Mouse (Mus musculus) kidney, adult 18-20 months (tissue): ENCODE measurements around the gene Trim80.
A peak's percentile ranks its signal among the peaks of the same experiment; 100 is the strongest.
"Not testable (repeated sequence)": the region's sequence is repeated elsewhere in the genome, so short reads cannot be mapped to it uniquely, and the experiment has no call there.

Source experiments
- DNase-seq: peaks from one replicate; pipeline ENCODE4 v3.0.0; 2021

The Trim80 gene

DNA sequence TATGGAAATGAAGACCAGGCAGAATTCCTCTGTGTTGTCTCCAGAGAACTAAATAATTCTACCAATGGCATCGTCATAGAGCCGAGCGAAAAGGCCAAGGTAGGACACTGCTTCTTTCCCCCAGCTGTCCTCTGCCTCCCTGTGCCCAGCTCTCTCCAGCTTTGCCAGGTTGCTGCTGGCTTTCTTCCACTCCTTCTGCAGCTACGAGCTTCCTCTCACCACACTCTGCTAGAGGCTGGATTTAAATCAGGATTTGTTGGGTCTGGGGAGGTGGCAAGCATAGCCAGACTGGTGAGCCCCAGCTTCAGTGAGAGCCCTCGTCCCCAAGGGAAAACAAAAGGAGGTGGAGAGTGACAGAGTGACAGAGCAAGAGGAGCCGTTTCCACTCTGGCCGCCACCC, 11.0 kb upstream of the Trim80 start:
- DNase-seq = no peak

GRCm38 (mm10) chr11:115430561-115430960, 9.8 kb upstream of the Trim80 start:
- DNase-seq = no peak

GRCm38 (mm10) chr11:115432814-115433213, 7.5 kb upstream of the Trim80 start:
- DNase-seq = no peak

- DNase-seq = no peak
Observed at GRCm38 (mm10) chr11:115433342-115433741, 7.0 kb upstream of the Trim80 start.

- DNase-seq = no peak
Observed at GRCm38 (mm10) chr11:115435596-115436337, 4.6 kb upstream of the Trim80 start.

- DNase-seq = no peak
Observed at GRCm38 (mm10) chr11:115437571-115438122, 2.7 kb upstream of the Trim80 start.

DNA sequence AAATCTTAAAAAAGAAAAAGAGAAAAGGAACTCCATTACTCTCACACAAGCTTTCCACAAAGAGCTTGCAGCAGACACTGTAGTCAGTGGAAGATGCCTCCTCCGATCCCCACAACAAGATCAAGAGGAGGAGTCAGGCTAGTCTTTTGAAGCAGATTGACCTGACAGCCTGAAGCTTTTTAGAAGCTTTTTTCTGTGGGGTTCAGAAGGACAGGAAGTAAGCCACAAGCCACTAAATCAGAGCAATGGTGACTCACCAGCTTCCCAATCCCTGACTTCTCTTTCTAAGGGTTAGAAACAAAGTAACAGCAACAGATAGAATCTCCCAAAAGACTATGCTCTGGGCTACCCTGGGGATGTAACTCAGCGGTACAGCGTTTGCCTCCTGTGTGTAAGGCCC, 1.0 kb upstream of the Trim80 start:
- no peak for DNase-seq

GRCm38 (mm10) chr11:115441417-115441816, 1.1 kb downstream of the Trim80 start:
- no peak for DNase-seq

DNA sequence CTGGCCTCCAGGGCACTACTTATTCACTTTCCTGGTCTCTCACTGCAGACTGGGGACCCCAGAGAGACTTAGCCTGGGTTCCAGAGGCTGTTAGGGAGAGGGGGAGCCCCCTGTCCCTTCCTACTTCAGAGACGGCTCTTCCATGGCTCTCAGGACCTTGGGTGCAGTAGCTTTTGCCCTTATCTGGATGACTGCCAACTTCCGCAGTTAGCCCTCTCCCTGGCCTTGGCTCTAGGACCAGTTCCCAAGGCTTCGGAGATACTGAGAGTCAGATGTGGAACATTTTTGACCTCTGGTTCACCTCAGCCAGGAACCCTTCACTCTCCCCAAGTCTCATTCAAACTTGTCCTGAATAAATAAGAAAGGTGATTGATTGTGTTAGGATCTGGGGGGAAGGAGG, 6.6 kb downstream of the Trim80 start:
- peak; percentile 60 for DNase-seq

DNA sequence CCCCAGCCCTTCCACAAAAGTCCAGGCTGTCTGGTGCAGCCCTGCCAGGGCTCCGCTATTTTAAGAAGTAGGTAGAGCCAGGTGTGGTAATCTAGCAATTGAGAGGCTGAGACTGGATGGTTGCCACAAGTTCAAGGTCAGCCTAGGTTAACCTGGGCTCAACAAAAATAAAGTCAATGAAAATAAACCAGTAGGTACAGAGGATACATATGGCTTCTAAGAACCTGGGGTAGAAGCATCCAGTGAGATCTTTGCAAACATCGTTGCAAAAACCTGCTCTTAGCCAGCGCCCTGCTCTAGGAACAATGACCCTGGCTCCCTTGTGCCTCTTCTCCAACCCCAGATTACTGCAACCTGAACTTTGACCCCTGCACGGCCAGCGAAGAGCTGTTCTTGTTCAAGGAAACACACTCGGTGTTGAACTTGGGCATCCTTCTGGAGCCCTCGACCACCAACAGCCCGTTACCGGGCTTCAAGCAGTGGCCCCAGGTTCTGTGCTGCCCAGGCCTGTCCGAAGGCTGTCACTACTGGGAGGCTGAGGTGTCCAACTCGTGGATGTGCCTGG, 7.1 kb downstream of the Trim80 start:
- peak; percentile 61 for DNase-seq

GRCm38 (mm10) chr11:115448075-115448474, 7.7 kb downstream of the Trim80 start:
- DNase-seq = peak; percentile 77

GRCm38 (mm10) chr11:115448998-115449397, 8.7 kb downstream of the Trim80 start:
- DNase-seq = peak; percentile 84

GRCm38 (mm10) chr11:115450176-115450575, 9.8 kb downstream of the Trim80 start:
- peak; percentile 37 for DNase-seq

DNA sequence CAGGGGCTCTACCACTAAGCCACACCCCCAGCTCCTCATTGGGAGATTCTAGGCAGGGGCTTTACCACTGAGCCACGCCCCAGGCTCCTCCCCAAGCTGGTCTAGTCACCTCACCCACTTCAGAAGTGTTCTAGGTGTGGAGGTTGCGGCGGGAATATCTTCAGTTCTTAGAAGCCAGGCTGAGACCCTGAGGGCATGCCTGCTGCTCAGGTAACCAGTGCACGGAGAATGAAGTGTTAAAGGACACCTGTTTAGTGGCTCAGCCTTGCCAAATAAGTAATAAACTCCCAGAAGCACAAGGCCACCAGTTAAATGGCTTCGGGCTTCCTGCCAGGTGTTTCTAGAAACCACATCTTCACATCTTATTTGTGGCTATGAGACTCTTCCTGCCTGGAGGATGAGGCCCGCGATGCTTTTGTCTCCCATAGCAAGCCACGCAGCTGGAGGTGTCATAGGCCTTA, 11.5 kb downstream of the Trim80 start:
- peak; percentile 34 for DNase-seq

- DNase-seq = no peak
Observed at GRCm38 (mm10) chr11:115452281-115452860, 12.0 kb downstream of the Trim80 start.

GRCm38 (mm10) chr11:115453306-115453705, 13.0 kb downstream of the Trim80 start:
- peak; percentile 40 for DNase-seq

- DNase-seq = not testable (repeated sequence)
Observed at GRCm38 (mm10) chr11:115454822-115455221, 14.5 kb downstream of the Trim80 start.

GRCm38 (mm10) chr11:115455619-115456018, 15.3 kb downstream of the Trim80 start:
- no peak for DNase-seq

GRCm38 (mm10) chr11:115456182-115456581, 15.8 kb downstream of the Trim80 start:
- DNase-seq = no peak

DNA sequence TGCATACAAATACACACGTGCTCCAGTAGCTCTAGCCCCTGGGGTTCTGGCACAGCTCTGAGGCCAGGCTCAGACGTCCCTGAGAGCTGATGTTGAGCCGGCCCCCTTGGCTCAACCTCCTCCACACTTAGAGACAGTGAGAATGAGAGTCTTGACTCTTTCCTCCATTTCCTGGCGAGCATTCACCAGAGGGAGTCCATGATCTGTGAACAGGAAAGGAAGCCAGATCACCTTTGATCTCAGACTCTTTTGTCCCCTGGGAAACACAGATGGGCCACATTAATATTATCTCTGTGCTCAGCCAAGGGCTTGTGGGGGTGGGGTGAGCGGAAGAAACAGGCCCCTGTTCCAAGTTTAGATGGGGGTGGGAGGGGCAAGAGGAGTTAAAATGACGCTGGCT, 17.1 kb downstream of the Trim80 start:
- DNase-seq = peak; percentile 13

- DNase-seq = no peak
Observed at GRCm38 (mm10) chr11:115460976-115461375, 20.6 kb downstream of the Trim80 start.

DNA sequence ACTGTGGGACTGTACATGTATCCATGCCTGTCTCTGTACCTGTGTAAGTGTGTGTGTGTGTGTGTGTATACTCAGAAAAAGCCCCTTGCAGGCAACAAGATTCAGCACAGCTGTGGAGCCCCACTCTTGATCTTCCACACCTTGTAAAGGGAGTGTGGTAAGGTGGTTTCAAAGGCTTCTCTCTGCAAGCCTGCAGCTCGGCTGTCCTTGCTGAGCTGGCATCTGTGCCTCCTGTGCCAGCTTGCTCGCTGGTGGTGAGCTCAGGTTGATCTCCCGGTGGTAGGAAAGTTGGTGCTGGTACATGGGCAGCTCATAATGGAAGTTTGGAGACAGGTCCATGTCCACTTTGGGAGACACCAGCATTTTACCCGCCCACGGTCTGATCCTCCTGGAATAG, 21.5 kb downstream of the Trim80 start:
- no peak for DNase-seq

DNA sequence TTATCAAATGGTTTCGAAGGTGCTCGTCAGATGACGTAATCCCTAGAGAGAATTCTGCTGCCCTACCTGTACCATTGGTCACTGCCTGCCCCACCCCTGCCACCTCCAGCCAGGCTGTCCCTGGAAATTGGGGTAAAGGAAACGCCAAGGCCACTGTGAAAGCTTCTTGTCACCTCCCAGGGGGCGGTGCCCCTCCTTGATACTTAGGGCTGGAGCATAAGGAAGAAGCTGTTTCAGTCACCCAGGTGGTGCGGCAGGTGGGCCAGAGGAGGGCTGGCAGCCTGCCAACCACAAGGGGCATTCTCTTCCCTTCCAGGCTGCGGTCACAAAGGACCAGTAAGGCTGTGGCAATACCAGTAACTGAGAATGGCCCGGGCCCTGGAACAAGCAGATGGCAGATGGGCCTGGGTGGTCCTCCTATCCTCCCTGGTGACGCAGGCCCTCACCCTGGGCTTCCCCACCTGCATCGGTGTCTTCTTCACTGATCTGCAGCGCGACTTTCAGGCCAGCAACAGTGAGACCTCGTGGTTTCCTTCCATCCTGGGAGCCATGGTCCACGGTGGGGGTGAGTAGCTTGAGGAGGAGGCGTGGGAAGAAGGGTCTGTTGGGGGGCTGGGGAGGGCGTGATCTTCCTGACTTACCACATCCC, 22.0 kb downstream of the Trim80 start, which contains the start of gene Slc16a5:
Slc16a5 (plus strand) TSS at position 232 of the 649 bp plus-strand sequence.
- DNase-seq = peak; percentile 61
